Mouse (Mus musculus): Measurements from ENCODE around the gene Ntn5.
A peak's percentile ranks its signal among the peaks of the same experiment; 100 is the strongest.
"Not testable (repeated sequence)": the region's sequence is repeated elsewhere in the genome, so short reads cannot be mapped to it uniquely, and the experiment has no call there.

Gene Ntn5

DNA sequence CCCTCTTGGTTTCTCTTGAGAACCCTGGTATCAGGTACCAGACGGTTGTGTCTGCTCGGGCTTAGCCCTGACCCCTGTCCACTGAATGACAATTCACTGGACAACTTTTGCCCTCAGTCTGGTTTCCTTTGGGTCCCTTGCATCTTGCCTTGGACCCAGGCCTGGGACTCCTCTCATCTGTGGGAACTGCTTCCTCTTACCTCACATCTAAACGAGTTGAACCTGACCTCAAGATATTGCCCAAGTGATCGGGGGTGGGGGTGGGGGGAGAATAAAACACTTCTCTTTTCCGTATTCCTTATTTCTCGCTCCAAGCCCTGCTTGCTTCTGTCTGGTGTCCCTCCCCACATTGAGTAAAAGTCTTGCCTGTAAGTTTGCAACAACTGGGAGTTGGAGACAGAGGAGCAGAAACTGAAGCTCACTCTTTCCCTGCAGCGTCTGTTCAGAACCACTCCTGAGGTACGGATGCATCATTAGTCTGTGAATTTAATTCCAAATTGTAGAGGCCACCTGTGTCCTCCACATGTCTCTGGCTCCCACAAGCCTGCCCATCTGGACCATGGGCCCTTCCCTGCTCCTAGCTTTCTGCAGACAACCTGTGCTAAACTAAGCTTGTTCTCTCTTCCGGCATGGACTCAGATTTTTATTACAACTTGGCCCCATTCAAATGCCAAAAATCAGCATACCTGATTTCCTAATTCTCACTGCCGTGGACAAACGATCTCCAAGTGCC, 22.9 kb upstream of the Ntn5 start:
- DNase-seq, result no peak

GRCm38 (mm10) chr7:45661702-45662101, 22.1 kb upstream of the Ntn5 start:
- not testable (repeated sequence) for DNase-seq

DNA sequence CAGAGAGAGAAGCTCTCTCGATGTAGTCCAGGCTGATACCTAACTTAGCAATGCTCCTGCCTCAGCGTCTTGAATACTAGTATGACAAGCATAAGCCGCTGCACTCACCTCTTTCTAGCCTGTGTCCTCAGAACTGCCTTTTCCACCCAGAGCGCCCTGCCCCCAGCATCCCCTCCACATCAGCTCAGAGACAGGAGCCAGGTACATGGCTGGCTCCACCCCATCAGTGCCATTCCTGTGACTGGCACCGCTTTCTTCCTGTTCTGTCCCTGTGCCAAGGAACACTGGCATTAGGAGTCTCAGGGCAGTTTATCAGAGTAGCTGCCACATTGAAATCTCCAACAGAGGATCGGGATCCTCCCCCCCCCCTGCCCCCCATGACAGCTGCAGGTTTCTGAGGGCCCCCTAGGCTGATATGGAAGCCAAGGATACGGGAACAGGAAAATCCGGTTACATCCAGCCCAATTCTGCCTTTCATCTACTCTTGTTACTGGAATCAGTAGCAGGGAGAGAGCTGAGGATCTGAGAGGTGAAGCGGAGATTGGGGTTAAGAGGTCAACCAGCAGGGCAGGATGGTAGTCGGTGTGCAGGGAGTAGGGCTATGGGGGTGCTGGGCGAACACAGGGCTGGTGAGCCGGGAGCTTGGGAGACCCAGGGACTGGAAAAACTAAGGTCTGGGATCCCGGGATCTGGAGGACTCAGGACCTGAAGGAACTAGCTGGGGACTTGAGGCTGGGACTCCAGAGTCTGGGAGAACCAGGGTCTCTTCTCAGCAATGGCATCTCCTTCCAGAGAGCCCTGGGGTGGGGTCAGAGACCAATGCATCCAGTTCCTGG, 18.3 kb upstream of the Ntn5 start:
- no peak for DNase-seq

DNA sequence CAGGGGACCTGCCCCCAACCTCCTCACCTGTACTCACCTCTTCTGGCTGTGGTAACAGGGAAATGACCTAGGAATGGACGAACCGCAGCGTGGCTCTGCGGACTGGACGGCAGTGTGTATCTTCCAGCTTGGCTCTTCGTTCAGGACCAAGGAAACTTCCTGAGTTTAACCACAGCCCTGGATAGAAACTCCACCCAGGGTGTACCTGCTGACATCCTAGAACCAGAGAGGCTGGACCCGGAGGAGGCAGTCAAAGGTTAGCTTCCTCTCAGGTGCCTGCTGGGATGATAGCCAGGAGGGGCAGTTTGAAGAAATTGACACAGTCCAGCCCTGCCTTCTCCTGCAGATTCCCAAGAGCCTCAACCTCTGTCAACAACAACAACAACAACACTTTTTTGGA, 17.7 kb upstream of the Ntn5 start, which contains the start of gene Fut2:
TSS of gene Fut2 (minus strand) at position 234 of the 400 bp plus-strand sequence.
- no peak for DNase-seq

- no peak for DNase-seq
These were observed 16.1 kb upstream of the Ntn5 start for GRCm38 (mm10) chr7:45667761-45668160.

DNA sequence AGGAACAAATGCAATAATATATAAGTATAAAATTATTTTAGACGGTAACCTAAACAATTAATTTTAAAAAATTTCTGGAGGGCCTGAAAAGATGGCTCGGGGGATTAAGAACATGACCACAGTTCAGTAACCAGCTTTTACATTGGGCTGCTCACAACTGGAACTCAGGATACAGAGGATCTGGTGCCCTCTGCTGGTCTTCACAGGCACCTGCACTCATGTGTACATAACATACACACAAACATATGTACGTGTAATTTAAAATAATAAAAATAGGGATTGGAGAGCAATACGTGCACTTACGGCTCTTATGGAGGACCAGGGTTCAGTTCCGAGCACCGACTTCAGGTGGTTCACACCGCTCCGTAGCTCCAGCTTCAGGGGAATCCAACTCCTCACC, 14.9 kb upstream of the Ntn5 start:
- DNase-seq, result no peak

- DNase-seq, result no peak
These were observed 6.1 kb upstream of the Ntn5 start for GRCm38 (mm10) chr7:45677627-45678295.

GRCm38 (mm10) chr7:45678513-45678912, 5.3 kb upstream of the Ntn5 start:
- no peak for DNase-seq

GRCm38 (mm10) chr7:45679966-45680621, 3.7 kb upstream of the Ntn5 start:
- DNase-seq, result no peak

DNA sequence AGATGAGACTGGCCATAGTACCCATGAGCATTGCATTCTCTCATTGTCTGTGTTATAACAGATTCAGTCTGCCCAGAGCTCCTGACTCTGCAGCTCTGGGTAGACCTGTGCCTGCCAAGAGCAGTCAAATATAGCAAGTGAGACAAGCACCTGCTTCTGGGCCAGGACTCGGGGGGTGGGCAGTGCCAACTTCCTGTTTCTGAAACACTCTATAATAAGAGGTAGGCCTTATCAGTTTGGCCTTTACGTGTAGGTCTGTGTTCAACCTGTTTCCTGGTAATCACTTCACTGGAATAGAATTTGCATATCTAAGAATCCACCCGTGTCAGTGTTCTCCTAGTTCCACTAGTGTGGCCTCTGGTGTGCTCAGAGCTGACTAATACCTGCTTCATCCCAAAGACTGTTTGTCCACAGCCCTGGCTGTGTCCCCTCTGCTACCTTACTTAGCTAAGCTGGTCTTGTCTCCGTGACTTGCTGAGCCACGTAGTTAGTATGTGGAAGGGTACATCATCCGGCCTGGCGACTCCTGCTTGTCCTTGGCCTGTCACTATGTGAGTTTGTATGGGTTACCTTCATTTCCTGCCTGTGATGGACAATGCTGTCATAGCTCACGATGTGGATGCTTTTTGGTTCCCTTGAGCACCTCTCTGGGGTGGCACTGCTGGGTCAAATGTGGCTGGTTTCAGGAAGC, 2.6 kb upstream of the Ntn5 start:
- no peak for DNase-seq

GRCm38 (mm10) chr7:45682144-45683126, 1.4 kb upstream of the Ntn5 start:
- DNase-seq, result peak; percentile 86

GRCm38 (mm10) chr7:45685811-45686210, 2.0 kb downstream of the Ntn5 start:
- DNase-seq, result no peak

- no peak for DNase-seq
These were observed 3.0 kb downstream of the Ntn5 start for GRCm38 (mm10) chr7:45686841-45687240.

DNA sequence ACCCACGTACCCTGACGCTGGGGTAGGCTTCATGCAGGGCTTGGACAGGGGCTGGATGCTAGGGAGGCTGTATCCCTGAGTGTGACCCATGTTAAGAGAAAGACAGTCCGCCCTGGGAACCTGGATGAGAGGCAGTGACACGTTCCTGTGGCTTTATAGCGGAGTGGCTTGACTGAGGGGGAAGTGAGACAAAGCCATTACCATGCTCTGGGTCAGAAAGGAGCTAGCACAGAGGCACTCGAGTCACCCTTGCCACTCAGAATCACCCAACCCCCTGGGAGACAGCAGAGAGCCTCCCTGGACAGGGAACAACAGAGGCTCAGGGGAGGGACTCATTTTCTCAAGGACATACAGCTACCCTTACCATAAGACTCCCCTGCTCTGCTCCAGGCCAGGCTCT, 5.3 kb downstream of the Ntn5 start:
- DNase-seq, result no peak

- no peak for DNase-seq
These were observed 6.0 kb downstream of the Ntn5 start for GRCm38 (mm10) chr7:45689800-45690199.

DNA sequence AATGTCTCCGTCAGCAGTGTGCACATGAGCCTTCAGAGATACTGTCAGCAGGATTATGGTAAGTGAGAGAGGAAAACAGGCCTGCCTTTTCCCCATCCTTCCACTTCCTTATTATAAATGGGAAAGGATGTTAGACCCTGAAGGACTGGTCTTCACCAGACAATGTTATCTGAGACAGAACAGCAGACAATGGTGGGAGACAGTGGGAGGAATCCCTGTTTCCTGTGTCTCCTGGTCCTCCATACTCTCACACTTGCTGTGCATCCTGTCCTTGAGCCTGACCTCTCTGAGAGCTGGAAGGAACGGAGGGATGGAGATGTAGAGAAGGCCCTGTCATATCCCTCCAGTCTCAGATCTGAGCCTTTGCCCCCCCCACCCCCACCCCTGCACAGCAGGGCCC, 8.5 kb downstream of the Ntn5 start:
- DNase-seq, result no peak

GRCm38 (mm10) chr7:45693921-45694591, 10.2 kb downstream of the Ntn5 start, which contains the start of gene Sec1:
Sec1 (minus strand) TSS chr7:45694402.
- no peak for DNase-seq

- DNase-seq, result no peak
These were observed 11.3 kb downstream of the Ntn5 start for GRCm38 (mm10) chr7:45695098-45695497.

- DNase-seq, result no peak
These were observed 14.1 kb downstream of the Ntn5 start for GRCm38 (mm10) chr7:45697894-45698293.

GRCm38 (mm10) chr7:45699523-45700141, 15.8 kb downstream of the Ntn5 start, which contains the start of gene Car11:
Car11 (plus strand) TSS chr7:45699843.
- DNase-seq, result peak; percentile 67
